Mouse (Mus musculus) G1E (cell line): ENCODE measurements around the gene C1qb. TPM values are rescaled to one million over a fixed set of nuclear protein-coding genes. Genes with fewer than 3 reads are reported as not detected.

Source experiments
- ATAC-seq: 2 replicates; pipeline ENCODE4 v1.8.0; 2016; ENCODE audit warnings: mild to moderate bottlenecking; ENCODE audit not compliant: insufficient number of reproducible peaks, poor library complexity, low FRiP score, severe bottlenecking; ENCODE audit errors: extremely low read depth
- DNase-seq: peaks from one replicate; pipeline ENCODE4 v3.0.0; 2012; ENCODE audit warnings: low spot score
- H3K27me3 ChIP-seq: 2 replicates; pipeline ENCODE4 v1.6.1; 2012; ENCODE audit warnings: mild to moderate bottlenecking, low read length, inconsistent platforms; ENCODE audit not compliant: insufficient read depth
- H3K36me3 ChIP-seq: replicated peaks from 2 replicates; pipeline ENCODE3; 2012; ENCODE audit warnings: mild to moderate bottlenecking, inconsistent platforms
- H3K4me1 ChIP-seq: 2 replicates; pipeline ENCODE4 v1.6.1; 2012; ENCODE audit warnings: low read depth, low read length, inconsistent platforms, mixed read lengths; ENCODE audit not compliant: insufficient read depth
- H3K4me3 ChIP-seq: 2 replicates; pipeline ENCODE4 v1.5.1; 2012; ENCODE audit warnings: low read depth, mild to moderate bottlenecking, inconsistent platforms, low read length, moderate library complexity, mixed read lengths
- H3K9me3 ChIP-seq: replicated peaks from 2 replicates; pipeline ENCODE4 v1.6.1; 2012; ENCODE audit warnings: inconsistent platforms
- CTCF ChIP-seq: IDR thresholded peaks from 2 replicates; pipeline ENCODE4 v1.5.1; 2012; ENCODE audit warnings: low read depth, low read length, inconsistent platforms, mixed read lengths
- GATA1 ChIP-seq: IDR thresholded peaks from 2 replicates; pipeline ENCODE4 v1.6.1; 2012; ENCODE audit warnings: borderline replicate concordance, low read length, inconsistent platforms, mixed read lengths
- GATA2 ChIP-seq: IDR thresholded peaks from 2 replicates; pipeline ENCODE4 v1.6.1; 2012; ENCODE audit warnings: low read depth, low read length, inconsistent platforms, borderline replicate concordance
- POLR2AphosphoS5 ChIP-seq: IDR thresholded peaks from 2 replicates; pipeline ENCODE4 v1.6.1; 2012; ENCODE audit warnings: low read depth, low read length, inconsistent platforms; ENCODE audit not compliant: insufficient replicate concordance
- TAL1 ChIP-seq: conservative IDR thresholded peaks from 2 replicates; pipeline ENCODE4 v1.6.1; 2012; ENCODE audit warnings: low read depth, low read length, inconsistent platforms, mixed read lengths
- polyA plus RNA-seq: library from polyadenylated mRNA; stranded (reverse); fragments of >175 nt; gene quantifications from 2 replicates; pipeline ENCODE4 v1.2.3, GENCODE M21; 2012
- total RNA-seq, 2 experiments: library from RNA; stranded (forward) in 1 of 2; stranded (reverse) in 1 of 2; fragments of 200-1000 nt in 1 of 2; fragments of >200 nt in 1 of 2; fragmentation: Nextera tagmentation in 1 of 2; gene quantifications; 2 replicates each; pipeline ENCODE4 v1.2.3; 2014 to 2017

The C1qb gene
- total and polyA plus RNA-seq, 3 experiments = 0.09 to 0.16 TPM; not detected in 1

DNA sequence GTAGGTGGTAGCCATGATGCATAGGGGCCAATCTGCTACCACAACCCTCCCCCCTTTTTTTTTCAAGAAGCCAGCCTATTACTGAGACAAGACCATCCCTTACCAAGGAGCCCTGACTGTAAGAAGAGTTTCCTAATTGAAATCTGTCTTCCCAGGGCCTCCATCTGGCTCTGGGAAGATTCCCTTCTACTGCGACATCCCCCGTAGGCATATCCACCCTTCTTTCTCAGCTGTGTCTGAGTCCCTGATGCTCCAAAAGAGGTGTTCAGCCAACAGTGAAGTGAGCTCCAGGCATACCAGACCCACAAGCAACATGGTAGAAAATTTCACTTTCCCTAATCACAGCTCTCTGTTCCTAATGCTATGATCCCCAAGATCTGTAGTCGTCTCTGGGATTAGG is 33.5 kb upstream of the C1qb start:
- Histone ChIP-seq H3K36me3 (no peaks in the 10 kb centered on the region), H3K9me3 (no peaks in the 10 kb centered on the region), H3K27me3 (peaks cover 2% of the 10 kb centered on the region; the same call in 1 of the 2 replicates), H3K4me3 (no peak overlapping the region), H3K4me1 (no peaks in the 10 kb centered on the region)
- TF ChIP-seq GATA1 (no peak), POLR2AphosphoS5 (no peak), TAL1 (no peak), CTCF (no peak), GATA2 (no peak)
- no peak for DNase-seq
- no peak for ATAC-seq

DNA sequence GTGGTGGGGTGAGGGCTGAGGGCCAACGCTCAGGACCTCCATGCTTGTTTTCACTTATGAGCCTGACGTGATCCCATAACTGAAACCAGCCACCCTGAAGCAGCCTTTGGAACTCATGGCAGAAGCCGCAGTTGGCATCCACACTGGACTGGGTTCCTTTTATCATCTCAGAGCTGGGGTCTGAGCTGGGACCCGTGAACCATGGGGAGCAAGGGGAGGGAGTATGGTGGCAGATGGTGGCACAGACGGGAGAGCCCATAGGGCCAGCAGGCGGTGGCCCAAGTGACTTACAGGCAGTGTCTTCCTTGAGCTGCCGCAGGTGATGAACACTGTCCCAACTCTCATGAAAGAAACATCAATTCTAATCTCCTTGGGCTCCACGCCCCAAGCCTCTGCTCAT is 32.8 kb upstream of the C1qb start:
- H3K27me3 ChIP-seq = peaks cover 2% of the 10 kb centered on the region; the same call in 1 of the 2 replicates
- no peak for ATAC-seq
- TF ChIP-seq POLR2AphosphoS5 = no peak
- no peak for TF ChIP-seq TAL1
- TF ChIP-seq GATA2 = no peak
- TF ChIP-seq GATA1 = no peak
- no peak for TF ChIP-seq CTCF

DNA sequence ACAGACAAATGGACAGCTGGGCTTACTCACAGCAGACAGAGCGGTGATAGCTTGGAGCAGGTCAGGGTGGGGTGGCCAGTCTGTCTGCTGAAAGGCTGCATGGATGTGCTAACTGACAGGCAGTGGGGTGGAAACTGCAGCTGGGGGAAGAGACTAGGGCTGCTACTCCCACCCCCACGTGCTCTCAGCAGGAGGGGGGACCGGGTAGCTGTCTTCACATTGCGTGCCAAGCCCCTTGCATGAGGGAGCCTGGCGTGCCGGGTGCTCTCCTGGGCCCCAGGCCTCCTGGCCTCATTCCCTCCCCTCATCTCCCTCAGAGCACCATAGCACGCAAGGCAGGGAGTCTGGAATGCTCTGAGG is 31.2 kb upstream of the C1qb start:
- DNase-seq = no peak
- Histone ChIP-seq H3K4me3 (no peak overlapping the region), H3K27me3 (peaks cover 2% of the 10 kb centered on the region; the same call in 1 of the 2 replicates), H3K9me3 (no peaks in the 10 kb centered on the region), H3K36me3 (no peaks in the 10 kb centered on the region), H3K4me1 (no peaks in the 10 kb centered on the region)
- TF ChIP-seq POLR2AphosphoS5 = no peak
- no peak for TF ChIP-seq CTCF
- TF ChIP-seq TAL1 = no peak
- no peak for TF ChIP-seq GATA2
- TF ChIP-seq GATA1 = no peak
- ATAC-seq = no peak

More for the DNA sequence above, 32.8 kb upstream of the C1qb start:
- DNase-seq = no peak
- Histone ChIP-seq H3K36me3 (no peaks in the 10 kb centered on the region), H3K4me1 (no peaks in the 10 kb centered on the region), H3K9me3 (no peaks in the 10 kb centered on the region), H3K4me3 (no peak overlapping the region)

DNA sequence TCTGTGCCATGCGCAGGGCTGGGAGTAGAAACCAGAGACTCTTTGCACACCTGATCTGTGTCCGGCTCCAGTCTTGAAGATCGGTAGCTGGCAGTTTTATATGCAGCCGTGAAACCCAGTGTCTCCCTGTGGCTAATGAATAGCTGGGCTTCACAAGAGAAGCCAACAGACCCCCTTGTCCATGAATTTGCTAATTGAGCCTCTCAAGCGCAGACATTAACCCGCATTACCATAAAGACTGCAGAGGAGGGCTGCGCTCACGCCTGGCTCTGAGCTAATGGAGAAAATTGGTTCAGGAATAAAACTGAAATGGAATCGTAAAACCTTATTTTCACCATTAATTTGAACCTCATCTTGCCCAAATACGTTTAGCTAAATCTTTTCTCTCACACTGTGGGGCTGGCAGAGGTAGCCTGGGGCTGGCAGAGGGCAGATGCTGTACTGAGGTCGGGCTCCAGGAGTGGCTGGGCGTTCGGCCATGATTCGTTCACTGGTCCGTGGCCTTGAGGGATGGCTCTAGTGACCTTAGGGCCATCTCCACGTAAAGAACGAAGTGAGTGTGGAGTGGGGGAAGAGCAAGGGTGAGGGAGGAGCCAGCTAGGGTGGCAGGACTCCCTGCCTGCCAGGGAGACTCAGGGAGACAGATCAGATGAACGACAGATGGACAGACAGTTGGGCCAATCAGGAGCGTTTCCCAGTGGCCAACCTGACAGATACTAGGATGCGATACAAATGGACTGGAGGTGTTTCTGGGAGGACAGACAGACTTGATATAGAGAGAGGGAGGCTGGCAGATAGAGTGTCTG is 30.6 kb upstream of the C1qb start:
- Histone ChIP-seq H3K9me3 (no peaks in the 10 kb centered on the region), H3K4me1 (no peaks in the 10 kb centered on the region), H3K36me3 (no peaks in the 10 kb centered on the region), H3K27me3 (peaks cover 2% of the 10 kb centered on the region; the same call in 1 of the 2 replicates), H3K4me3 (no peak overlapping the region)
- ATAC-seq (no peak), DNase-seq (no peak)
- TF ChIP-seq GATA2 (no peak), CTCF (no peak), POLR2AphosphoS5 (no peak), GATA1 (no peak), TAL1 (no peak)

DNA sequence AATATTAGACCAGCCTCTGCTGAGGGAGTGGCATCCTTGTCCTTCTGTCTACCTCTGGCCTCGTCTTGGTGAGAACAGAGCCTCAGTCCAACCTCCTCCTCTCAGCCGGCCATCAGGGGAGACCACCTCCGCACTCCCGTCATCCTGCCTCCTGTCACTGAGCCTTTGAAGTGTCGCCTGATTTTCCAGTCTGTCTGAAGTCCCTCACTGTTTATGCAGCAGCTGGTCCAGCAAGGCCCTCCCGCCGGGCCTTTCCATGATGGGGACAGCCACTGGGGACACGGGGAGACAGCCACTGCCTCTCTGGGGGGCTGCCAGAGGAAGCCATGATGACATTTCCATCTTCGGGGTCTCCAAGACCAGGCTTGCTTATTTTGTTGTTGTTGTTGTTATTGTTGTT is 26.9 kb upstream of the C1qb start:
- Histone ChIP-seq H3K27me3 (peaks cover 2% of the 10 kb centered on the region; the same call in 1 of the 2 replicates), H3K4me1 (no peaks in the 10 kb centered on the region), H3K36me3 (no peaks in the 10 kb centered on the region), H3K9me3 (no peaks in the 10 kb centered on the region), H3K4me3 (no peak overlapping the region)
- ATAC-seq (no peak), DNase-seq (no peak)
- no peak for TF ChIP-seq POLR2AphosphoS5
- TF ChIP-seq CTCF = no peak
- no peak for TF ChIP-seq TAL1
- no peak for TF ChIP-seq GATA1
- no peak for TF ChIP-seq GATA2

DNA sequence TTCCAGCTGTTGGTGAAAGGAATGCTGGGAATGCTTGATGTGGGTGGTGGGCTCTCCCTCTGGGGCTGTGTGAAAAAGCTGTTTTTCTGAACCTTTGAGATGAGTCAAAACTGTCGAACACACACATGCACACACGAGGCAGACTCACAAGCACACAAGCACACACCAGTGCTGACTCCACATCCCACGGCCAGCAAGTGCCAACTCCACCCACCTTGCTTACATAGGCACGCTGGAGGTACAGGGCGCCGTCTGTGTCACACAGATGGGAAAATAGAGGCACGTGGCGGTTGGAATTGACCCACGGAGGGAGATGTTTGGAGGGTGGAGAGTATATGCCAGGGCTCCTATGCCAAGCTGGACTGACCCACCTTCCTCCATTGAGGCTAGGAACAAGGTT is 25.8 kb upstream of the C1qb start:
- Histone ChIP-seq H3K36me3 (no peaks in the 10 kb centered on the region), H3K4me3 (no peak overlapping the region), H3K4me1 (no peaks in the 10 kb centered on the region), H3K27me3 (peaks cover 2% of the 10 kb centered on the region; the same call in 1 of the 2 replicates), H3K9me3 (no peaks in the 10 kb centered on the region)
- ATAC-seq (no peak), DNase-seq (no peak)
- TF ChIP-seq GATA2 (no peak), CTCF (no peak), POLR2AphosphoS5 (no peak)
